Mouse (Mus musculus) ovary, postnatal 36 days (tissue): ENCODE data around the gene Gm7942.
"Not testable (repeated sequence)": the region's sequence is repeated elsewhere in the genome, so short reads cannot be mapped to it uniquely, and the experiment has no call there.

Experiments used
- DNase-seq: peaks from one replicate; pipeline ENCODE4 v3.0.0; 2022; ENCODE audit warnings: low spot score, mixed read lengths

The Gm7942 gene

DNA sequence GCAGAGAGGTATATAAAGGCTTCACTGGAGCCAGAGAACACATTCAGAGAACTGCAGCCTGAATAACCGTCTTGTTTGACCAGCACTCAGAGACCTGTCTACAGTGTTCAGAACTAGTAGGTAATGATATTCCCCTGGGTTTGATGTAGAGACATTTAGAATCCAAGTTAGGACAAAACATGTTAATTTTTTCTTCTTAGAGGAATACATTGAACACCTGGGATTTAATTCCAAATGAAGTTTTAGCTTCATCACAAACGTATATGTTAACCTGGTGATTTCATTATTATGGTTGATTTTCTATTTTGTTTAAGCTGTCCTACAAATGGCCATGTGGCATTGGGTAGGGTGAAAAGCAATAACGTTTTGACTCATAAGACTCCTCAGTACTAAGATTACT lies at the start of gene Gm7942:
Gene Gm7942, plus strand, starts transcription at position 301 of the 400 bp plus-strand sequence.
- DNase-seq = not testable (repeated sequence)
